Mouse (Mus musculus) ES-Bruce4 (cell line): ENCODE measurements around the gene Cldn13.

ENCODE experiments used
- CTCF ChIP-seq: IDR thresholded peaks from one replicate; pipeline ENCODE4 v1.8.1; 2011; ENCODE audit warnings: low read depth, low read length
- EP300 ChIP-seq: IDR thresholded peaks from 2 replicates; pipeline ENCODE4 v1.6.1; 2011; ENCODE audit warnings: low read depth, low read length; ENCODE audit not compliant: insufficient read depth
- POLR2A ChIP-seq: IDR thresholded peaks from one replicate; pipeline ENCODE4 v1.8.1; 2011; ENCODE audit warnings: low read length; ENCODE audit not compliant: insufficient read depth

- TF ChIP-seq CTCF (no peak), EP300 (peak; percentile 71; the same call in 1 of the 2 replicates), POLR2A (no peak)
These were observed 28.9 kb upstream of the Cldn13 start for GRCm38 (mm10) chr5:134944179-134944578.
